Mouse (Mus musculus): ENCODE data around the gene Slc45a1.
"Not testable (repeated sequence)": the region's sequence is repeated elsewhere in the genome, so short reads cannot be mapped to it uniquely, and the experiment has no call there.

The Slc45a1 gene

GRCm38 (mm10) chr4:150605804-150606203 is 46.2 kb downstream of the Slc45a1 start:
- no peak for DNase-seq (ENCODE audit: low spot score)

GRCm38 (mm10) chr4:150603366-150604061 is 48.5 kb downstream of the Slc45a1 start:
- no peak for DNase-seq (ENCODE audit: low spot score)

- DNase-seq (ENCODE audit: low spot score), result no peak
Measured at GRCm38 (mm10) chr4:150601489-150601888, 50.5 kb downstream of the Slc45a1 start.

DNA sequence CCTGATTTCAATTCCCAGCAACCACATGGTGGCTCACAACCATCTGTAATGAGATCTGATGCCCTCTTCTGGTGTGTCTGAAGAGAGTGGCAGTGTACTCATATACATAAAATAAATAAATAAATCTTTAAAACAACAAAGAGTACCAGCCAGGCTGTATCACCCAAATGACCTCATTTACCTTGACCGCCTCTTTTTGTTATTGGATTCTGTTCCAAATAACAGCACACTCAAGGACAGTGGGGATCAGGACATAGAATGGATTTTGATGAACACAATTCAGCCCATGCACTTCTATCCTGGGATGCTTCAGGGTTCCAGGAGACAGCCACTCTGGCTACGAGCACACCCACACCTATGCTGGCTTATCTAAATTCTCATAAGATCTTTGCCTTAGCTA is 51.5 kb downstream of the Slc45a1 start:
- not testable (repeated sequence) for DNase-seq (ENCODE audit: low spot score)

DNA sequence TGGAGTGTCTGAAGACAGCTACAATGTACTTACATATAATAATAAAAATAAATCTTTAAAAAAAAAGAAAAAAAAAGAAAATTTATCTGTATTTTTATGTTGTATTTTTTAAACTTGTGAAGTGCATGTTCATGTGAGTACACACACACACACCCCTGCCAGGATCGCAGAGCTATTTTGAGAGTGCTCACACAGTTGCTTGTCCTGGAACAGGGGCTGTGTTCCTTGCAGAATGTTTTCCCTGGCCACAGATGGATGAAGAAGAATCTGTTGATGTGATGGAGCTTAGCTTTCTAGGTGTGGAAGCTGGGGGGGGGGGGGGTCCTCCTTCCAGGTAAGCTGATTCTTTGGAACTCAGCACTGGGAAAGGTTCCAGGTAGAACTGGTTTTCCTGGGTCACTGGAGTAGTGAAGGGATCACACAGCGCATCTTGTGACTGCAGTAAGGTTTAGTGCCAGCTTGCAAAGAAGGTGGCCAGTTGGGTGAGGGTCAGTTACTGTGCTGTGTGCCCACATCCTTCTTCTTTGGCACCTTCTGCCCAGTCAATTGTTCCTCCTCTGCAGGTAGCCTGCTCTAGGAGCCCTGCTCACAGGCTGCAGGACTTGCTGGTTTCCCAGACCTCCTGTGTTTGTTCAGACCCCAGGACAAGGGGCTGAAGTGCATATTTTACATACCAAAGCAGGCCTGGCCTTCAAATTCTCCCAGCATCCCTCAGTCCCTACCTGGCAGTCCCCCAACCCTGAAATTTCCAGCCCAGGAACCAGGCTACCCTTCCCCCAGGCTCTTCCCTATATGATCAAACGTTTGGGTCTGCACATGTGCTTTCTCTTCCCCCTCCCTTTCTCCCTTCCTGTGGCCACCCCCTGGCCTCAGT is 52.6 kb downstream of the Slc45a1 start:
- DNase-seq (ENCODE audit: low spot score), result no peak

GRCm38 (mm10) chr4:150598686-150599085 is 53.3 kb downstream of the Slc45a1 start:
- DNase-seq (ENCODE audit: low spot score), result no peak

GRCm38 (mm10) chr4:150595991-150596390 is 56.0 kb downstream of the Slc45a1 start:
- DNase-seq (ENCODE audit: low spot score), result no peak

DNA sequence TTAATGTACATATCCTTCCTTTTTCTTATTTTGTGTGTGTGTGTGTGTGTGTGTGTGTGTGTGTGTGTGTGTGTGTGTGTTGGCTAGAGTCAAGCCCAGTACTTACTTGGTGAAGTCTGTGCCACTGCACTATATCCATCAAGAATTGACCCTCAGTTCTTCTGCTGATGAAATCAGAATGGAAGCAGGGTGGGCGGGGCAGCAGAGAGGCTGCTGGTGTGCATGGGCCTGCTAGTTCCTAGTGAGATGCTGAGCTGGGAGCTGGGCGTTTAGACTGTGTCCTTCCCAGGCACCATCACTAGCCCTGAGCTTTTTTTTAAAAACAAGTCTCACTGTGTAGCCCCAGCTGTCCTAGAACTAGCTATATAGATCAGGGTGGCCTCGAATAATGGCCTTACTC is 56.9 kb downstream of the Slc45a1 start:
- DNase-seq (ENCODE audit: low spot score), result no peak

GRCm38 (mm10) chr4:150594298-150594829 is 57.6 kb downstream of the Slc45a1 start:
- no peak for DNase-seq (ENCODE audit: low spot score)

DNA sequence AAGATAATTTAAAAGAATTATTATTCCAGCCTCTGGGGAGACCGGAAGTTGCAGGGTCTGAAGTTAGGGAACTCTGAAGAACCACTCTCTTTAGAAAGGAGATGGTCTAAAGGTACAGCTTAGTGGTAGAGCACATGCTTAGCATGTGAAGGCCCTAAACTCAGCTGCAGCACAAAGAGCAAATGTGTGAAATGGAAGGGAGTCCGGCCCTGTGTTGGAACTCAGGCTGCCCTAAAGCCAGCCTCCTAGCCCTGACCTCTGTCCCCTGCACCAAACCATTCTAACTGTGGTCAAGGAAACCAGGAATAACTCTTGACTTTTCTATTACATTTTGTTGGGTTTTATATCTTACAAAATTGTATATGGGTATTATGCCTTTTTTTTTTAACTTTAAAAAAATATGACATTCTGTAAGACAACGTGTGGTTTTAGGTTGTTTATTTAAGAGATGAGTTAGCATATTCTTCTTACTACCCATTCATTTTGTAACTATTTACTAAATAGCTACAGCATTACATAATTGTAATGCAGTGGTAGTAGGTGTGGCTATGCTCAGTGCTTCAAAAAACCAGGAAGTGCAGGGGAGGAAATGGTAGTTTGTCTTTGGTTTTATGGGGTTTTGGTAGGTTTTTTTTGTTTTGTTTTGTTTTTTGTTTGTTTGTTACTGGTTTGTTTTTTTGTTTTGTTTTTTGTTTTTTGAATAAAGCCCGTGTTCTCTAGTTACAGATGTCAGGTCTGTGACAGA is 58.3 kb downstream of the Slc45a1 start:
- no peak for DNase-seq (ENCODE audit: low spot score)

DNA sequence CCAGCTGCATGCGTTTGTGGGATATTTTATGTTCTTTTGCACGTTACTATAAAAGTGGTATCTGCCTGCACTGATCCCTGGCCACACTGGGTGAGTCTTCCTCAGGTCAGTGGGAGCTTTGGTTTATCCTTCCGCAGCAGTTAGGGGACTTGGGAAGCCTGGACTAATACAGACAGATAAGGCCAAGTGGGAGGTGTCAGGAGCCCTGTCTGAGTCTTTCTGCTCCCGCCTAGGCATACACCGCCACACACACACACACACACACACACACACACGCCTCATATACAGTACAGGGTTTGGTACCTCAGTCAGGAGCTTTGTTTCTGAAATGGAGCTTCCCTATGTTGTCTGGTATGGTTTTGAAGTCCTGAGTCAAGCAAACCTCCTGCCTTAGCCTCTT is 59.9 kb downstream of the Slc45a1 start:
- no peak for DNase-seq (ENCODE audit: low spot score)

DNA sequence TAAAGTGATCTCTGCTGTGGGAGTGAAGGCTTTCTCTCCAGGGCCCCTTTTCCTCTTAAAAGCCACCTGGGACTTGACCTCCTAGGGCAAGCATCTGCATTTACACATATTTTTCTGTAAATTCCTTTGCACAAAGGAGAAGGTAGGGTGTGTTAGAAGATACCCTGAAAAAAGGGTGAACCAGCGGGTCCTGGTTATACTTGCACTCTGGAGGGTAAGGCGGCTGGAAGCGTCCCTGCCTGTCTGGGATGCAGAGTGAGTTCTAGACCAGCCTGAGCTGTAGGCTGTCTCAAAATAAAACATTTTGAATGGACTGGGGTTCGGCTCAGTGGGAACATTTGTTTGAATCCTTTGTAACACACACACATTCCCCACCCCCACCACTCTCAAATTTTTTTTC is 60.4 kb downstream of the Slc45a1 start:
- no peak for DNase-seq (ENCODE audit: low spot score)

- no peak for DNase-seq (ENCODE audit: low spot score)
Measured at GRCm38 (mm10) chr4:150590621-150591282, 61.2 kb downstream of the Slc45a1 start.

- DNase-seq (ENCODE audit: low spot score), result no peak
Measured at GRCm38 (mm10) chr4:150588300-150588621, 63.7 kb downstream of the Slc45a1 start.

DNA sequence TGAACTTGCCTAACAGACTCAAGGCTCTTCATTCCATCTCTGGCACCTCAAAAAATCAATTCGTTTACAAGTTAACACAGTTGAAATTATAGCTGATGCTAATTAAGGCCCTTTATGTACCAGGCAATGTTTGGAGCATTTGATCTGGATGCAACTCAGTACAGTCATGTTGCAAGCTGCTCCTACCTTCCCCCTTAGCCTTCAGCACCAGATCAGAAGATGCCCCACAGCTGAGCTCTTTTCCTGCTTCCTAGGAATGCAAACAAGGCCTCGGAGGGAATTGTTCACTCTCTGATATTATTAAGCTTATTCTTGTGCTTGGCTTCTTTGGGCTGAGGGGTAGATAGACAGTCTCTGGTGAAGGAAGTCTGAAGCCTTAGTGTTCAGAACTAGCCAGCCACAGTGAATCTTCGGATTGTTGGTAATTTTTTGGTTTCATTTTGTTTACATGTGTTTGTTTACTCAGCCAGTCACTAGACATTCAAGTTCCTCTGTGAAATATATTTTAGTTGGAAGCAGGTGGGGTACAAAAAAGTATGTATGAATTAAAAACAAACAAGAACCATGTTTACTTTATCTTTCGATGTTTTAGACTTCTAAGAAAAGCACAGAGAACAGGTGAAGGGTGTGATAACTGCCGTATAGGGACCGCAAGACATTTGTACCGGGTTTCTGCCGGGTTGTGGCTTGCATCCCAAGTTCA is 64.2 kb downstream of the Slc45a1 start:
- no peak for DNase-seq (ENCODE audit: low spot score)

DNA sequence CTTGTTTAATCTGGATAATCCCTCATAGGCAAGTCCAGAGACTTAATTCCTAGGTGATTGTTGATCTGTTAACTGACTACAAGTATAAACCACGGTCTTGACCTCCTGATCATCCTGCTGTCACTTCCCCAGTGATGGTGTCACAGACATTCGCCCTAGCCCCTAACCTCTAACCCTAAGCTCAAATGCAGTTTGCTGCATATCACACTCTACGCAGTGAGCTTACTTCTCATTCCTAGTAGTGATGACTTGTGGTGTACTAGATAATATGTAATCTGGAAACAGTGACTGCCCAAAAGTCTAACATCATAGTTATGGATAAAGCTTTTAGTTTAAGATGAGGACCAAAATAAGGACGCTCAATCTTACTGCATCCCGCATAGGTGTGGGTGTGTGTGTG is 65.7 kb downstream of the Slc45a1 start:
- no peak for DNase-seq (ENCODE audit: low spot score)

- DNase-seq (ENCODE audit: low spot score), result no peak
Measured at GRCm38 (mm10) chr4:150585800-150586199, 66.2 kb downstream of the Slc45a1 start.

GRCm38 (mm10) chr4:150583777-150584135 is 68.2 kb downstream of the Slc45a1 start:
- DNase-seq (ENCODE audit: low spot score), result no peak

DNA sequence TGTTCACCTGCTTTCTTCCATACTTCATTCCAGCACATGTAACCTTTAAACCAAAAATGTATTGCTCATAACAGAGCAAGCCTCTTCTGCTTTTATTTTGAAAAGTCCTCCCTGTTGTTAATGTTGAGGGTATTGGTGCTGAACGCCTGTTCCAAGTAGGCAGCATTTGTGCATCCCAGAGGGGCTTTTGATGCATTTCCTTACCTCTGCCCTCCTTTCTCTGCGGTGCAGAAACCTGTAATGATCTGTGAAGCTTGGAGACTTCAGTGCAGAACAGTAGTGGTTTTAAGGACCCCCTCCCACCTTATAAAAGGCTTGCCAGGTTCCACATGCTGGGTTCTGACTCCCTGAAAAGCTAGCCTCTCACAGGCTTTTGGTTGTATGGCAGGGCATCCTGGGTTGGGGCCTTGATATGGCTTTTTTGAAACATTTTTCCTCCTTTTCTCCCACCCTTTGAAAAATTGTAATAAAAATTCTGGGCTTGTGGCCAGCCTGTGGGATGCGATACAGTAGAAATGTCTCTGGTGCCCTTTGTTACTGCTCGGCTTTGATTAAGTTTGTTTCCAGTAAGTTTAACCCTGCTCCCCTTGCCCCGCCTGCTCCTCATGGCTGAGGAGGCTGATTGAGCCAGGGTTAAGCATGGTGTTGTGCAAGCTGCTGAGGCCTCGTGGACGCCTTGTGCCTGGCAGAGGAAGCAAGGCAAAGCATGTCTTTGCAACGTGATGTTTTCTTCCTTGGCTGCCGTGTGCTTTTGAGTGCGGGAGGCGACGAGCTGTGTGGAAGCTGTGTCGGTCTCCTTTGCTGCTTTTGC is 68.8 kb downstream of the Slc45a1 start:
- peak; percentile 29 for DNase-seq (ENCODE audit: low spot score)

DNA sequence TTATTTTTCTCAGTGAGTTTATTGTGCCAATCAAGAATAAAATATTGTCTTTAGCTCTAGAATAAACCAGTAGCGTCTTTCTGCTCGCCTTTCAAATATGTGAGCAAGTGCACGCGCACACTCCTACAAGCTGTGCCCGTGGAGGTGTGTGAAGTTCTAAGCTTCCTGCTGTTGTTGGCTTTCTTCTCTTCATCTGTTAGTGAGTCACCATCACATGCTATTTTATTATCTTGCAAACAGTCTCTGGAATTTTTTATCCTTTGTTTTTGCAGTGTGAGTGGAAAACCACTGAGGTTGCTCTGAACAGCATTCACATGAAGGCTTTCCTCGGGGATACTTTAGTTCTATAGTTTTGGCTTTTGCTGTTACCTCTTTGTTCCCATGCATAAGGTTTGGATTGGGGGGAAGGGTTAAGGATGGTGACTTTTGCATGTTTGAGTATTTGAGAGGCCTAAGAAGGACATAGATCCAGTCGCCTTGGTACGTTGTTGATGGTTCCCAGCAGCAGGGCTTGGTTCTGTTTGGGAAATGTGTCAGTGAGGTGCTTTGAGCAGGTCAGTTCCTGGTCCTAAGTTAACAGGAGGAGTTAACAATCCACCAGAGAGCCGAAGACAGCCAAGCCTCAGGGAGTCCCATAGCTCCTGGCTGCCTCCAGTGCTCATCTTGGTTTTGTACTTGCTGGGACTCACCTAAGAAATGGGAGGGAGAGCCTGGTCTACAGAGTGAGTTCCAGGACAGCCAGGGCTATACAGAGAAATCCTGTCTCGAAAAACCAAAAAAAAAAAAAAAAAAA is 69.8 kb downstream of the Slc45a1 start:
- DNase-seq (ENCODE audit: low spot score), result no peak

Measured in retina, embryonic 14.5 days (tissue).